Mouse (Mus musculus) stomach, embryonic 14.5 days (tissue): Measurements from ENCODE around the gene Zbp1. TPM values are rescaled to one million over a fixed set of nuclear protein-coding genes. Genes with fewer than 3 reads are reported as not detected.

Experiments
- ATAC-seq: fragments of 200-750 bp; cut with Nextera tagmentation; 2 replicates; pipeline ENCODE4 v1.8.0; 2017; ENCODE audit warnings: low read depth, moderate TSS enrichment; ENCODE audit not compliant: insufficient number of reproducible peaks, insufficient read depth, low FRiP score
- H3K27ac ChIP-seq: fragments of 300-500 bp; sonication (generic); 2 replicates; pipeline ENCODE4 v1.5.1; 2014; ENCODE audit warnings: mild to moderate bottlenecking, low read length, moderate library complexity, mixed read lengths
- H3K27me3 ChIP-seq: fragments of 300-500 bp; sonication (generic); 2 replicates; pipeline ENCODE4 v1.6.1; 2014; ENCODE audit warnings: low read length, control low read depth, mixed read lengths; ENCODE audit not compliant: control insufficient read depth, insufficient read depth
- H3K36me3 ChIP-seq: fragments of 300-500 bp; sonication (generic); 2 replicates; pipeline ENCODE4 v1.6.1; 2014; ENCODE audit warnings: mild to moderate bottlenecking, control low read depth, low read length, moderate library complexity, mixed read lengths; ENCODE audit not compliant: control insufficient read depth, insufficient read depth
- H3K4me1 ChIP-seq: fragments of 300-500 bp; sonication (generic); 2 replicates; pipeline ENCODE4 v1.6.1; 2014; ENCODE audit warnings: low read length, control low read depth, mixed read lengths; ENCODE audit not compliant: control insufficient read depth, insufficient read depth
- H3K4me2 ChIP-seq: fragments of 300-500 bp; sonication (generic); replicated peaks from 2 replicates; pipeline ENCODE4 v1.6.1; 2014; ENCODE audit warnings: low read depth, low read length, control low read depth
- H3K4me3 ChIP-seq: fragments of 300-500 bp; sonication (generic); 2 replicates; pipeline ENCODE4 v1.5.1; 2014; ENCODE audit warnings: low read depth, low read length, control low read depth
- H3K9ac ChIP-seq: fragments of 300-500 bp; sonication (generic); replicated peaks from 2 replicates; pipeline ENCODE4 v1.6.1; 2014; ENCODE audit warnings: low read depth, mild to moderate bottlenecking, control low read depth, low read length, moderate library complexity, mixed read lengths
- H3K9me3 ChIP-seq: fragments of 300-500 bp; sonication (generic); 2 replicates; pipeline ENCODE4 v1.6.1; 2016; ENCODE audit warnings: low read depth, low read length, control low read depth; ENCODE audit not compliant: control insufficient read depth
- whole genome bisulfite sequencing: fragments of 180-500 bp; shearing (Covaris S2); extraction: QIAGEN DNeasy Blood & Tissue Kit; methylation state at CpG from one replicate; pipeline ENCODE4 v1.1.7; 2014; 5-methylcytosine and 5-hydroxymethylcytosine counted together
- polyA plus RNA-seq: library from polyadenylated mRNA; unstranded; fragments of >200 nt; fragmentation: Nextera tagmentation; extraction: Ambion mirVana; gene quantifications from 2 replicates; pipeline ENCODE4 v1.2.1, GENCODE M21; 2014

Gene Zbp1
- polyA plus RNA-seq, 1 experiment from 2014 or later = 0.91 TPM

GRCm38 (mm10) chr2:173249965-173250364, 31.2 kb upstream of the Zbp1 start:
- WGBS = 66% methylated on average over 8 of the region's 8 CpGs
- Histone ChIP-seq H3K4me3 (no peak overlapping the region), H3K4me1 (peaks cover 86% of the 10 kb centered on the region), H3K9me3 (no peaks in the 10 kb centered on the region), H3K36me3 (no peaks in the 10 kb centered on the region; the same call in 1 of the 2 replicates), H3K27me3 (no peaks in the 10 kb centered on the region), H3K27ac (no peak overlapping the region), H3K4me2 (0 out of 2 replicates have a peak overlapping the region, but pooled peaks have one; percentile 12), H3K9ac (no peak overlapping the region)
- ATAC-seq = no peak

- Histone ChIP-seq H3K4me3 (no peak overlapping the region), H3K27me3 (no peaks in the 10 kb centered on the region), H3K4me2 (no peak overlapping the region), H3K4me1 (peaks cover 81% of the 10 kb centered on the region), H3K36me3 (no peaks in the 10 kb centered on the region; the same call in 1 of the 2 replicates), H3K9ac (no peak overlapping the region), H3K9me3 (no peaks in the 10 kb centered on the region), H3K27ac (no peak overlapping the region)
- 40% methylated on average over 3 of the region's 3 CpGs for WGBS
- ATAC-seq = no peak
Measured at GRCm38 (mm10) chr2:173249386-173249785, 30.7 kb upstream of the Zbp1 start.

- Histone ChIP-seq H3K4me2 (no peak overlapping the region), H3K4me3 (no peak overlapping the region), H3K9me3 (no peaks in the 10 kb centered on the region), H3K36me3 (no peaks in the 10 kb centered on the region; the same call in 1 of the 2 replicates), H3K9ac (no peak overlapping the region), H3K27me3 (no peaks in the 10 kb centered on the region), H3K27ac (no peak overlapping the region; the same call in 1 of the 2 replicates), H3K4me1 (peaks cover 81% of the 10 kb centered on the region)
- 67% methylated on average over 7 of the region's 7 CpGs for WGBS
- no peak for ATAC-seq
Measured at GRCm38 (mm10) chr2:173248822-173249221, 30.1 kb upstream of the Zbp1 start.

GRCm38 (mm10) chr2:173247911-173248310, 29.2 kb upstream of the Zbp1 start:
- no peaks in the 10 kb centered on the region for H3K27me3 ChIP-seq
- H3K4me2 ChIP-seq = no peak overlapping the region
- no peaks in the 10 kb centered on the region for H3K9me3 ChIP-seq
- no peak overlapping the region for H3K9ac ChIP-seq
- no peak overlapping the region for H3K4me3 ChIP-seq
- peak overlapping the region; percentile 61 for H3K27ac ChIP-seq
- peaks cover 79% of the 10 kb centered on the region for H3K4me1 ChIP-seq
- ATAC-seq = no peak
- H3K36me3 ChIP-seq = no peaks in the 10 kb centered on the region; the same call in 1 of the 2 replicates
- WGBS = 23% methylated on average over 2 of the region's 2 CpGs

GRCm38 (mm10) chr2:173247197-173247596, 28.5 kb upstream of the Zbp1 start:
- peak; percentile 31 for ATAC-seq
- Histone ChIP-seq H3K27me3 (no peaks in the 10 kb centered on the region), H3K9me3 (no peaks in the 10 kb centered on the region), H3K4me2 (no peak overlapping the region), H3K9ac (no peak overlapping the region), H3K36me3 (no peaks in the 10 kb centered on the region; the same call in 1 of the 2 replicates), H3K27ac (peak overlapping the region; percentile 61; the same call in 1 of the 2 replicates), H3K4me3 (no peak overlapping the region), H3K4me1 (peaks cover 77% of the 10 kb centered on the region)
- WGBS = 26% methylated on average over 2 of the region's 2 CpGs

- peak overlapping the region; percentile 61; the same call in 1 of the 2 replicates for H3K27ac ChIP-seq
- H3K36me3 ChIP-seq = no peaks in the 10 kb centered on the region; the same call in 1 of the 2 replicates
- WGBS = 63% methylated on average over 8 of the region's 8 CpGs
- H3K9ac ChIP-seq = no peak overlapping the region
- H3K4me3 ChIP-seq = no peak overlapping the region
- no peaks in the 10 kb centered on the region for H3K9me3 ChIP-seq
- H3K4me1 ChIP-seq = peaks cover 72% of the 10 kb centered on the region
- no peaks in the 10 kb centered on the region for H3K27me3 ChIP-seq
- H3K4me2 ChIP-seq = 0 out of 2 replicates have a peak overlapping the region, but pooled peaks have one; percentile 7
- ATAC-seq = no peak
Measured at GRCm38 (mm10) chr2:173246688-173247087, 28.0 kb upstream of the Zbp1 start.

GRCm38 (mm10) chr2:173245258-173245657, 26.5 kb upstream of the Zbp1 start:
- Histone ChIP-seq H3K36me3 (no peaks in the 10 kb centered on the region; the same call in 1 of the 2 replicates), H3K4me1 (peaks cover 57% of the 10 kb centered on the region), H3K9ac (no peak overlapping the region), H3K4me3 (no peak overlapping the region), H3K27me3 (no peaks in the 10 kb centered on the region), H3K9me3 (no peaks in the 10 kb centered on the region), H3K27ac (no peak overlapping the region), H3K4me2 (no peak overlapping the region)
- 81% methylated on average over 20 of the region's 20 CpGs for WGBS
- no peak for ATAC-seq

- H3K9me3 ChIP-seq = no peaks in the 10 kb centered on the region
- H3K36me3 ChIP-seq = no peaks in the 10 kb centered on the region; the same call in 1 of the 2 replicates
- H3K27me3 ChIP-seq = no peaks in the 10 kb centered on the region
- no peak overlapping the region for H3K4me3 ChIP-seq
- H3K4me2 ChIP-seq = no peak overlapping the region
- no peak overlapping the region for H3K27ac ChIP-seq
- 40% methylated on average over 3 of the region's 3 CpGs for WGBS
- no peak for ATAC-seq
- H3K4me1 ChIP-seq = peaks cover 50% of the 10 kb centered on the region
- no peak overlapping the region for H3K9ac ChIP-seq
Measured at GRCm38 (mm10) chr2:173244108-173244507, 25.4 kb upstream of the Zbp1 start.

- ATAC-seq = no peak
- H3K36me3 ChIP-seq = no peaks in the 10 kb centered on the region; the same call in 1 of the 2 replicates
- peaks cover 53% of the 10 kb centered on the region for H3K4me1 ChIP-seq
- H3K4me2 ChIP-seq = no peak overlapping the region
- no peaks in the 10 kb centered on the region for H3K9me3 ChIP-seq
- no peak overlapping the region for H3K9ac ChIP-seq
- no peak overlapping the region for H3K4me3 ChIP-seq
- WGBS = 68% methylated on average over 9 of the region's 9 CpGs
- no peak overlapping the region for H3K27ac ChIP-seq
- no peaks in the 10 kb centered on the region for H3K27me3 ChIP-seq
Measured at GRCm38 (mm10) chr2:173243616-173244015, 24.9 kb upstream of the Zbp1 start.
